Mouse (Mus musculus) layer of hippocampus, postnatal 25 days (tissue): Measurements from ENCODE around the gene Slc2a4. TPM values are rescaled to one million over a fixed set of nuclear protein-coding genes. Genes with fewer than 3 reads are reported as not detected.

Source experiments
- DNase-seq, 2 experiments: peaks; one replicate each; pipeline ENCODE4 v3.0.0; 2022; ENCODE audit warnings: mixed read lengths in 2 of 2, low spot score in 1 of 2; ENCODE audit errors: extremely low spot score in 1 of 2
- microRNA-seq, 2 experiments: library from miRNA; unstranded; fragments of <30 nt; microRNA quantifications; one replicate each; pipeline ENCODE4 v1.2.0; 2021
- total RNA-seq, 2 experiments: library from RNA; stranded (reverse); gene quantifications; 2 replicates each; pipeline ENCODE4 v1.2.3; 2021

Slc2a4 gene
- total RNA-seq, 2 experiments from 2014 or later = 2.2 to 4.0 TPM

- no peak for DNase-seq
These were observed 37.8 kb downstream of the Slc2a4 start for GRCm38 (mm10) chr11:69910177-69910576.

GRCm38 (mm10) chr11:69909174-69909573 lies 38.8 kb downstream of the Slc2a4 start:
- DNase-seq = no peak

- no peak for DNase-seq
These were observed 39.3 kb downstream of the Slc2a4 start for GRCm38 (mm10) chr11:69908645-69909044.

GRCm38 (mm10) chr11:69904311-69904710 lies 43.7 kb downstream of the Slc2a4 start:
- no peak for DNase-seq

GRCm38 (mm10) chr11:69902972-69903371 lies 45.0 kb downstream of the Slc2a4 start:
- no peak for DNase-seq

- no peak for DNase-seq
These were observed 46.0 kb downstream of the Slc2a4 start for GRCm38 (mm10) chr11:69901993-69902392.

DNA sequence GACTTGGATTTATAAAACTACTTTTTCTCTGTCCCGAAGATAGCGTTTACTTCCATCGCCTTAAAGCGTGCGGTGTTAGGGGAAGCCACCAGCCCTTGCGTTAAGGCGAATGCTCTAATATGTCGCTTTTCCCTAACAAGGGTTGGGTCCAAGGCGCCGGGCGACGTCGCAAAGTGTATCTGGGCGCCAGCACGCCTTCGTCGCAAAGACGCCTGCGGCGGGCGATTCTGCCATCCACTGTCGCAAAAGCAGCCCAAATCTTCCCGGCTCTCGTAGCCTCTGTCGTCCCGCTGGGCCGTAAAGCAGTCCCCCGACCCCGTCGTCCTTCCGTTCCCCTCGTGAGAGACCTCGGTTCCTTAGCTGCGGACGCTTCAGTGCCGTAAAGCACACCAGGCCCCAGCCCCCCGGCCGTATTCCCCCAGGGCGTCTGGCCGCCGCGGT lies 46.6 kb downstream of the Slc2a4 start:
- peak; percentile 80 to 91 for DNase-seq

- peak; percentile 66 to 69 for DNase-seq
These were observed 47.2 kb downstream of the Slc2a4 start, which contains the start of the genes 2810408A11Rik and Neurl4 for GRCm38 (mm10) chr11:69900471-69901405. TSS of gene 2810408A11Rik (minus strand) at chr11:69900987. TSS of gene Neurl4 (plus strand) at chr11:69901072.

DNA sequence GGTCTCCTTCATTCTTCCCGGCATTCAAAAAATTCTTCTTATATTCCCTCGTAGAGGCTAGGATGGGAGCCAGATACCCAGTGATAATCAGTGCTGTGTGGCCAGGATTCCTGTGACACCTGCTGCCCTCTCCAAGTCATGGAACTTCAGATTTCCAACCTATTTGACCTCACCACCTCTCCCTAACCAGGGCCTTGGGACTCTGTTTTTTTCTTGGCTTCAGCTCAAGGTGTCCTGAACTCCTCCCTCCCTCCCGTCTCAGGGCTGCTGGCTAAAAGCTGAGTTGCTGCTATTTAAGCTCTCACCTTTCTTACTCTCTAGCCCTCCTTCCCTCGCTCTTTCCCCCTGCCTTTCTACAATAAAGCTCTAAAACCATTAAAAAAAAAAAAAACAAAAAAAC lies 48.1 kb downstream of the Slc2a4 start:
- no peak for DNase-seq

- no peak for DNase-seq
These were observed 52.7 kb downstream of the Slc2a4 start, which contains the start of gene Acap1 for GRCm38 (mm10) chr11:69895291-69895690. TSS of gene Acap1 (minus strand) at chr11:69895539.

- DNase-seq = no peak
These were observed 53.3 kb downstream of the Slc2a4 start for GRCm38 (mm10) chr11:69894671-69895070.

Small RNA genes within 50 kb of the gene (microRNA-seq; reads per million reads assigned to microRNA genes)
- gene Gm44349 = 0 reads per million in 2 experiments

Other genes starting within 250 kb of the Slc2a4 start
- 10 to 100 TPM; 58.6 to 69.5 TPM for gene Polr2a, start 189.6 kb downstream of the Slc2a4 start, total RNA-seq
- gene Slc35g3, start 186.2 kb downstream of the Slc2a4 start, total RNA-seq = not detected
- 100 to 1,000 TPM; 110 to 118 TPM for gene Zbtb4, start 182.3 kb downstream of the Slc2a4 start, total RNA-seq
- gene Chrnb1, start 152.2 kb downstream of the Slc2a4 start, total RNA-seq = 1 to 10 TPM in 1 of 2 experiments, under 1 TPM in 1; 0.79 to 1.1 TPM
- 10 to 100 TPM; 28.3 to 33.3 TPM for gene Fgf11, start 146.3 kb downstream of the Slc2a4 start, total RNA-seq
- gene Tmem102, start 142.6 kb downstream of the Slc2a4 start, total RNA-seq = not detected
- not detected for gene Gm39566, start 132.9 kb downstream of the Slc2a4 start, total RNA-seq
- gene Spem2, start 129.7 kb downstream of the Slc2a4 start, total RNA-seq = not detected
- gene Spem1, start 126.0 kb downstream of the Slc2a4 start, total RNA-seq = under 1 TPM; 0.34 to 0.73 TPM
- 100 to 1,000 TPM; 192 to 219 TPM for gene Nlgn2, start 110.4 kb downstream of the Slc2a4 start, total RNA-seq
- 100 to 1,000 TPM; 112 to 135 TPM for gene Tmem256, start 109.7 kb downstream of the Slc2a4 start, total RNA-seq
- 10 to 100 TPM; 16.5 to 19.0 TPM for gene Plscr3, start 101.8 kb downstream of the Slc2a4 start, total RNA-seq
- gene Tnk1, start 89.5 kb downstream of the Slc2a4 start, total RNA-seq = not detected
- not detected for gene Tmem95, start 70.2 kb downstream of the Slc2a4 start, total RNA-seq
- 1 to 10 TPM; 1.2 to 1.3 TPM for gene Kctd11, start 66.8 kb downstream of the Slc2a4 start, total RNA-seq
- under 1 TPM; 0.12 to 0.19 TPM for gene Acap1, start 52.6 kb downstream of the Slc2a4 start, total RNA-seq
- 1 to 10 TPM in 1 of 2 experiments, under 1 TPM in 1; 0.62 to 1.8 TPM for gene 2810408A11Rik, start 47.2 kb downstream of the Slc2a4 start, total RNA-seq
- gene Neurl4, start 47.1 kb downstream of the Slc2a4 start, total RNA-seq = 100 to 1,000 TPM; 108 to 109 TPM
- gene Gps2, start 34.3 kb downstream of the Slc2a4 start, total RNA-seq = 10 to 100 TPM; 26.8 to 32.6 TPM
- 100 to 1,000 TPM; 426 to 481 TPM for gene Eif5a, start 26.2 kb downstream of the Slc2a4 start, total RNA-seq
- gene Ybx2, start 12.4 kb downstream of the Slc2a4 start, total RNA-seq = 10 to 100 TPM in 1 of 2 experiments, 1 to 10 TPM in 1; 7.3 to 11.1 TPM
- gene Cldn7, start 16.6 kb upstream of the Slc2a4 start, total RNA-seq = not detected
- 100 to 1,000 TPM; 107 to 116 TPM for gene Ctdnep1, start 33.0 kb upstream of the Slc2a4 start, total RNA-seq
- 10 to 100 TPM; 77.1 to 82.2 TPM for gene Elp5, start 34.3 kb upstream of the Slc2a4 start, total RNA-seq
- gene Gabarap, start 43.0 kb upstream of the Slc2a4 start, total RNA-seq = 100 to 1,000 TPM; 229 to 258 TPM
- gene Phf23, start 47.6 kb upstream of the Slc2a4 start, total RNA-seq = 10 to 100 TPM; 41.4 to 46.9 TPM
- 10 to 100 TPM; 31.2 to 37.8 TPM for gene Dvl2, start 52.4 kb upstream of the Slc2a4 start, total RNA-seq
- 10 to 100 TPM; 56.9 to 62.4 TPM for gene Acadvl, start 67.2 kb upstream of the Slc2a4 start, total RNA-seq
- 100 to 1,000 TPM; 857 to 887 TPM for gene Dlg4, start 68.8 kb upstream of the Slc2a4 start, total RNA-seq
- gene Asgr1, start 105.9 kb upstream of the Slc2a4 start, total RNA-seq = under 1 TPM; 0.73 to 0.74 TPM
- gene Asgr2, start 144.5 kb upstream of the Slc2a4 start, total RNA-seq = not detected
- gene Mgl2, start 182.1 kb upstream of the Slc2a4 start, total RNA-seq = under 1 TPM; 0.38 to 0.49 TPM
- gene Clec10a, start 208.0 kb upstream of the Slc2a4 start, total RNA-seq = 1 to 10 TPM; 1.1 to 3.4 TPM